Mouse (Mus musculus): ENCODE data around the gene Fat2. TPM values are rescaled to one million over a fixed set of nuclear protein-coding genes. Genes with fewer than 3 reads are reported as not detected.

Gene Fat2
- total and polyA plus RNA-seq, 2 experiments from 2014 or later = 0.04 to 4.2 TPM

DNA sequence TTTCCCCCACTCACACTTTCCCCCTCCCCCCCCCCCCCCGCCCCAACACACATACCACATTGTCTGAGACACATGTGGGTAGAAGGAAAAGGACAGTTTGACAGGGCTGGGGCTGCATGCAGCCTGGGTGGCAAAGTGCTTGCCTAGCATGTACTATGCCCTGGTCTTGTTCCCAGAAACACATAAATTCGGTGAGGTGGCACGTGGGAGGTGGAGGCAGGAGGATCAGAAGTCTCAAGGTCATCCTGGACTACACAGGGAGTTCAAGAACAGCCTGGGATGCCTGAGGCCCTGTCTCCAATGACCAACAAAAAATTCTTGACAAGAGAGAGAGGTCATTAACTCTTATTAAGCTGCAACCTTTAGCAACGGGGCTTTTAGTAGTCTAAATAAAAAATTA, 120.3 kb downstream of the Fat2 start:
- H3K36me3 ChIP-seq (ENCODE audit: insufficient read depth, low read length) = peaks cover 36% of the 10 kb centered on the region
- DNase-seq (ENCODE audit: low spot score) (no peak), ATAC-seq (ENCODE audit: low FRiP score) (no peak)
- H3K27ac ChIP-seq (ENCODE audit: low read depth, low read length) = no peak overlapping the region
- H3K4me2 ChIP-seq (ENCODE audit: low read depth, low read length, poor library complexity, severe bottlenecking) = no peak overlapping the region
- no peaks in the 10 kb centered on the region for H3K27me3 ChIP-seq (ENCODE audit: insufficient read depth, low read length)
- 86% methylated on average over 3 of the region's 4 CpGs for WGBS
- H3K4me3 ChIP-seq (ENCODE audit: low read depth, low read length) = no peak overlapping the region
- no peak overlapping the region for H3K9ac ChIP-seq (replicated peaks; ENCODE audit: low read length, poor library complexity, severe bottlenecking)
- H3K4me1 ChIP-seq (ENCODE audit: insufficient read depth, low read length) = no peaks in the 10 kb centered on the region
- no peaks in the 10 kb centered on the region for H3K9me3 ChIP-seq (ENCODE audit: low read length)
- no peak for TF ChIP-seq CTCF (IDR thresholded peaks at IDR 0.05)

DNA sequence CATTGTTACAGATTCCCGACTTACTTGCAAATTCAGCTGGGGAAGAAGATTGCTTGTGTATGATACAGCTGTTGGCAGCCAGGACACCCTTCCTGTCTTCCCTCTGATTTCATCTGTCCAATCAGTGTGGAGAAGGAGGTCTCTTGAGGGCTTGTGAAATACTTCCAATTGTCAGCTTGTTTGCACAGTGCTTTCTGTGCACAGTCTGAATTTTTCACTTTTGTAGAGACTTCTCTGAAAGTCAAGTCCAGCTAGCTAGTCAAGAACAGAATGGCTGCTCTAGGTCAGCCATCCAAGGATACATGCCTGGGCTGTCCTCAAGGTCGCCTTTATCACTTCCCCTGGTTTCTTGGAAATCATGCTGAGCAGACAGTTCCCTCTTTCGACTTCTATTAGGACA, 121.4 kb downstream of the Fat2 start:
- no peak overlapping the region for H3K9ac ChIP-seq (replicated peaks; ENCODE audit: low read length, poor library complexity, severe bottlenecking)
- H3K9me3 ChIP-seq (ENCODE audit: low read length) = no peaks in the 10 kb centered on the region
- no peak for DNase-seq (ENCODE audit: low spot score)
- H3K36me3 ChIP-seq (ENCODE audit: insufficient read depth, low read length) = peaks cover 30% of the 10 kb centered on the region
- H3K4me3 ChIP-seq (ENCODE audit: low read depth, low read length) = no peak overlapping the region
- no peak for ATAC-seq (ENCODE audit: low FRiP score)
- H3K4me1 ChIP-seq (ENCODE audit: insufficient read depth, low read length) = no peaks in the 10 kb centered on the region
- 75% methylated on average over 3 of the region's 3 CpGs for WGBS
- no peak overlapping the region for H3K4me2 ChIP-seq (ENCODE audit: low read depth, low read length, poor library complexity, severe bottlenecking)
- H3K27me3 ChIP-seq (ENCODE audit: insufficient read depth, low read length) = no peaks in the 10 kb centered on the region
- no peak overlapping the region for H3K27ac ChIP-seq (ENCODE audit: low read depth, low read length)
- TF ChIP-seq CTCF (IDR thresholded peaks at IDR 0.05) = no peak

DNA sequence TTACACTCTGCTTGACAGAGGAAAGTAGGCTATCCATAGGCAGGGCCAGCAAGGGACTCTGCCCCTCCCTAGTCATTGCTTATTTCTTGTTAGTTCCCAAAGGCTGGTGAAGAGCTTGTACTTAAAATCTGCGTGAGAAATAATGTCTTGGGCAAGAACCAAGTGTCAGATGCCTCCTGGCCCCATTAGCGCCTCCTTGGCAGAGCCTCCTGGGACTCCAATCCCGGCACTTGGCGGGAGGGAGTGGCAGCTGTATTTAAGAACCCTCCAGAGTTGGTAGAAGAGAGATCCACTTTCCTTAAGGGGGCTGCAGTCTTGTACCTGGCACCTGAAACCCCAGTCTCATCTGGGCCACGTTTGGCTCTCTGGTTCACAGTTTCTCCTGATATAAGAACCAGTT, 122.2 kb downstream of the Fat2 start:
- ATAC-seq (ENCODE audit: low FRiP score) = no peak
- peaks cover 22% of the 10 kb centered on the region for H3K36me3 ChIP-seq (ENCODE audit: insufficient read depth, low read length)
- no peak overlapping the region for H3K4me2 ChIP-seq (ENCODE audit: low read depth, low read length, poor library complexity, severe bottlenecking)
- no peaks in the 10 kb centered on the region for H3K9me3 ChIP-seq (ENCODE audit: low read length)
- H3K4me3 ChIP-seq (ENCODE audit: low read depth, low read length) = no peak overlapping the region
- WGBS = 85% methylated on average over 5 of the region's 5 CpGs
- no peak overlapping the region for H3K9ac ChIP-seq (replicated peaks; ENCODE audit: low read length, poor library complexity, severe bottlenecking)
- no peaks in the 10 kb centered on the region for H3K4me1 ChIP-seq (ENCODE audit: insufficient read depth, low read length)
- H3K27ac ChIP-seq (ENCODE audit: low read depth, low read length) = no peak overlapping the region
- no peak for TF ChIP-seq CTCF (IDR thresholded peaks at IDR 0.05)
- no peak for DNase-seq (ENCODE audit: low spot score)
- H3K27me3 ChIP-seq (ENCODE audit: insufficient read depth, low read length) = no peaks in the 10 kb centered on the region

DNA sequence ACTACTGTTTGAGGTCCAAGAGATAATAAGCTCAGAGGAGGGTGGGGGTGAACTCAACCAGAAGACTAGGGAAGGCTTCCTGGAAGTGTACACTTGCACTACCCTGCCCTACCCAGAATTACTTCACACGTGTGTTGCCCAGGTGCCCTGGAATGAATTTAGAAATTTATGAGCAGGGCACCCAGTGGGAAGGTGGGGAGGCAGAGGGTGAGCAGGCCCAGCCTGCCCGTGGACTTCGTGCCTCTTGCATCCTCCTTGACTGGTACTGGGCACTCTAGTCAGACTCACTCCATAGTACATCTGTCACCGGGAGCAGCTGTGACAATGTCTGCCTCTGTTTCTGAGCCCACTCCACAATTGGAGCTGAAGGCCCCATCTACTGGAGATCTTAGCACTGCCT, 122.8 kb downstream of the Fat2 start:
- Histone ChIP-seq H3K27me3 (ENCODE audit: insufficient read depth, low read length) (no peaks in the 10 kb centered on the region), H3K4me2 (ENCODE audit: low read depth, low read length, poor library complexity, severe bottlenecking) (no peak overlapping the region), H3K4me1 (ENCODE audit: insufficient read depth, low read length) (no peaks in the 10 kb centered on the region), H3K27ac (ENCODE audit: low read depth, low read length) (no peak overlapping the region), H3K9me3 (ENCODE audit: low read length) (no peaks in the 10 kb centered on the region), H3K36me3 (ENCODE audit: insufficient read depth, low read length) (peaks cover 16% of the 10 kb centered on the region), H3K9ac (replicated peaks; ENCODE audit: low read length, poor library complexity, severe bottlenecking) (no peak overlapping the region), H3K4me3 (ENCODE audit: low read depth, low read length) (no peak overlapping the region)
- WGBS = 91% methylated on average over 4 of the region's 4 CpGs
- ATAC-seq (ENCODE audit: low FRiP score) = no peak
- no peak for DNase-seq (ENCODE audit: low spot score)
- no peak for TF ChIP-seq CTCF (IDR thresholded peaks at IDR 0.05)

DNA sequence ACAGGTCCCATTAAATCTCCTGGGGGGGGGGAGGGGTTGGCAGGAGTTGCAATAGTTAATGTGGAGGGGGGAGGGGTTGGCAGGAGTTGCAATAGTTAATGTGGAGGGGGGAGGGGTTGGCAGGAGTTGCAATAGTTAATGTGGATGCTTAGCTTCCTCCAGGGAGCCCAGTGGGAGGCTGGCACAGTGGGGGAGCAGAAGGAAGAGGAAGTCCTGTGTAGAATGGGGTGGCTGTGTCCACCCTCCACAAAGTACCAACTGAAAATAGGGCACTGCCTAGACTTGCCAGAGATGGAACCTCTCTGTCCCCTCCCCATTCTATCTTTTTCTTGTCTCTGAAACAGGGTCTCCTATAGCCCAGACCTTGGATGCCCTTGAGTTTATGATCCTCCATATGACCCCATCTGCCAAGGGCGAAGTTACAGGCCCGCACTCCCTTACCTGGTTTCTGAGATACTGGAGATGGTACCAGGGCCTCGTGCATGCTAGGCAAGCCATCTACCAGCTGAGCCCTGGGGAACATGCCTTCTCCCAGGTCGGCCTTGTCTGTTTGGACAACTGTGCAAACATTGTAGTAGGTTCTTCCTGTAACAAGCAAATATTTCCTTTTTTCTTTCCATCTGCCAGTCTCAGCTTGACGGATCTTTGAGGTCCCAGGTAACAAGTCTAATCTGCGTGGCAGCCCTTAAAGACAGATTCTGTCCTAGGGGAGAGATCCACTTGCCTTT, 126.6 kb downstream of the Fat2 start:
- 91% methylated on average over 6 of the region's 6 CpGs for WGBS
- no peak for TF ChIP-seq CTCF (IDR thresholded peaks at IDR 0.05)

DNA sequence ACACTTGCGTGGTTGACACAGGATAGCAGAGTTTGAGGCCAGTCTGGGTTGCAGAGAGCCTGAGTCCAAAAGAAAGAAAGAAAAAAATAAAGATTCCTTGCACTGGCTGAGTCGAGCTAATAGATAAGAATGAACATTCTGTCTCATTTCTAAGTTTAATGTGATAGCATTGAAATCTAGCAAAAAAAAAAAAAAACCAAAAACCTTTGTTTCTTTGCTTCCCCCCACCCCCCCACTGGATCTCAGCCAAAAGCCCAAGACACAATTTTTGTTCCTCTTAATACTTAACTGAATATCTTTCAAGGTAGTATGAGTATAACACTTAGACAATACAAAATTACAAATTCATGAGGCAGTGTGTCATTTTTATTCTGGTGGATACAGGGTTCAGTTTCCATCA, 127.3 kb downstream of the Fat2 start:
- Histone ChIP-seq H3K27ac (ENCODE audit: low read depth, low read length) (no peak overlapping the region), H3K9ac (replicated peaks; ENCODE audit: low read length, poor library complexity, severe bottlenecking) (no peak overlapping the region), H3K4me1 (ENCODE audit: insufficient read depth, low read length) (no peaks in the 10 kb centered on the region), H3K27me3 (ENCODE audit: insufficient read depth, low read length) (no peaks in the 10 kb centered on the region), H3K4me3 (ENCODE audit: low read depth, low read length) (no peak overlapping the region), H3K9me3 (ENCODE audit: low read length) (no peaks in the 10 kb centered on the region), H3K4me2 (ENCODE audit: low read depth, low read length, poor library complexity, severe bottlenecking) (no peak overlapping the region), H3K36me3 (ENCODE audit: insufficient read depth, low read length) (peaks cover under 1% of the 10 kb centered on the region; the same call in 1 of the 2 replicates)
- 78% methylated on average over 2 of the region's 2 CpGs for WGBS
- TF ChIP-seq CTCF (IDR thresholded peaks at IDR 0.05) = no peak
- DNase-seq (ENCODE audit: low spot score) (no peak), ATAC-seq (ENCODE audit: low FRiP score) (no peak)

More for the DNA sequence above, 126.6 kb downstream of the Fat2 start:
- Histone ChIP-seq H3K36me3 (ENCODE audit: insufficient read depth, low read length) (peaks cover 3% of the 10 kb centered on the region; the same call in 1 of the 2 replicates), H3K9me3 (ENCODE audit: low read length) (no peaks in the 10 kb centered on the region), H3K27ac (ENCODE audit: low read depth, low read length) (no peak overlapping the region), H3K4me1 (ENCODE audit: insufficient read depth, low read length) (no peaks in the 10 kb centered on the region), H3K4me3 (ENCODE audit: low read depth, low read length) (no peak overlapping the region), H3K4me2 (ENCODE audit: low read depth, low read length, poor library complexity, severe bottlenecking) (no peak overlapping the region), H3K27me3 (ENCODE audit: insufficient read depth, low read length) (no peaks in the 10 kb centered on the region), H3K9ac (replicated peaks; ENCODE audit: low read length, poor library complexity, severe bottlenecking) (no peak overlapping the region)
- DNase-seq (ENCODE audit: low spot score) (no peak), ATAC-seq (ENCODE audit: low FRiP score) (no peak)
